Mouse (Mus musculus) forebrain, embryonic 11.5 days (tissue): ENCODE measurements around the gene Pvalb. TPM values are rescaled to one million over a fixed set of nuclear protein-coding genes. Genes with fewer than 3 reads are reported as not detected.

Source experiments
- ATAC-seq: fragments of 200-750 bp; cut with Nextera tagmentation; replicated peaks from 2 replicates; pipeline ENCODE4 v1.8.0; 2017; ENCODE audit warnings: moderate TSS enrichment; ENCODE audit not compliant: low FRiP score
- DNase-seq: peaks from one replicate; pipeline ENCODE4 v3.0.0-alpha.2; 2017; ENCODE audit warnings: low spot score
- H3K27ac ChIP-seq: fragments of 300-500 bp; sonication (generic); 2 replicates; pipeline ENCODE4 v1.5.1; 2014; ENCODE audit warnings: low read depth, low read length
- H3K27me3 ChIP-seq: fragments of 300-500 bp; sonication (generic); 2 replicates; pipeline ENCODE4 v1.6.1; 2014; ENCODE audit warnings: mild to moderate bottlenecking, low read length, mixed read lengths; ENCODE audit not compliant: control insufficient read depth, insufficient read depth
- H3K36me3 ChIP-seq: fragments of 300-500 bp; sonication (generic); 2 replicates; pipeline ENCODE4 v1.6.1; 2014; ENCODE audit warnings: mild to moderate bottlenecking, low read length, moderate library complexity, mixed read lengths; ENCODE audit not compliant: control insufficient read depth, insufficient read depth
- H3K4me1 ChIP-seq: fragments of 300-500 bp; sonication (generic); replicated peaks from 2 replicates; pipeline ENCODE4 v1.6.1; 2014; ENCODE audit warnings: low read length, mixed read lengths; ENCODE audit not compliant: control insufficient read depth, insufficient read depth
- H3K4me2 ChIP-seq: fragments of 300-500 bp; sonication (generic); 2 replicates; pipeline ENCODE4 v1.6.1; 2014; ENCODE audit warnings: low read depth, mild to moderate bottlenecking, low read length, moderate library complexity, mixed read lengths; ENCODE audit not compliant: severe bottlenecking
- H3K4me3 ChIP-seq: fragments of 300-500 bp; sonication (generic); 2 replicates; pipeline ENCODE4 v1.5.1; 2014; ENCODE audit warnings: low read depth, low read length
- H3K9ac ChIP-seq: fragments of 300-500 bp; sonication (generic); 2 replicates; pipeline ENCODE4 v1.6.1; 2014; ENCODE audit warnings: low read length
- H3K9me3 ChIP-seq: fragments of 300-500 bp; sonication (generic); 2 replicates; pipeline ENCODE4 v1.6.1; 2016; ENCODE audit warnings: low read length, mixed read lengths; ENCODE audit not compliant: control insufficient read depth
- WGBS: fragments of 180-500 bp; shearing (Covaris S2); extraction: QIAGEN DNeasy Blood & Tissue Kit; methylation state at CpG from one replicate; pipeline ENCODE4 v1.1.7; 2014; 5-methylcytosine and 5-hydroxymethylcytosine counted together
- polyA plus RNA-seq: library from polyadenylated mRNA; unstranded; fragments of >200 nt; fragmentation: Nextera tagmentation; extraction: Ambion mirVana; gene quantifications from 2 replicates; pipeline ENCODE4 v1.2.1, GENCODE M21; 2014

Pvalb gene
- polyA plus RNA-seq = not detected in 2 replicates

DNA sequence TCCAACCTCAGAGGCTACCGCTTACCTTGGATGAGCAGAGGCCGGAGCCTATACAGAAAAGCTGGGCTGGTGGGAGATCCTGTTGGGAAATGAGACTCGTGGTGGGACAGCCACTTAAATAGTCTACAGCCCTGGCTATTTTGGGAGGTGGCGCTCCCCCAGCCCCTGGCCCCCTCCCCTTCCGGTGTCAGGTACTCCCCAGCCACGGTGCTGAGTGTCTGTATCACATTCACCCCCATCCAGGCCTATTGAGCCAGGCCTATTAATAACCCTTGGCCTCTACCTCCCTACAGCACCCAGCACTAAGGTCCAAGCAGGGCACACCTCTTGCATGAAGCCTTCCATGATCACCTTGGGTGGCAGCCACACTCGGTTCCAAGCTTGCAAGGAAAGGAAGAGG is at the start of gene Pvalb:
Gene Pvalb, minus strand, starts transcription at position 89 of the 400 bp plus-strand sequence.
- Histone ChIP-seq H3K9me3 (no peaks in the 10 kb centered on the region; the same call in 1 of the 2 replicates), H3K9ac (no peak within 1 kb of the TSS), H3K4me1 (peaks cover 6% of the 10 kb centered on the region), H3K4me2 (no peak within 1 kb of the TSS), H3K27ac (no peak within 1 kb of the TSS), H3K36me3 (no peaks in the 10 kb centered on the region), H3K4me3 (no peak within 1 kb of the TSS), H3K27me3 (peaks cover 27% of the 10 kb centered on the region)
- DNase-seq (no peak), ATAC-seq (no peak)
- WGBS = 94% methylated on average over 7 of the region's 7 CpGs

DNA sequence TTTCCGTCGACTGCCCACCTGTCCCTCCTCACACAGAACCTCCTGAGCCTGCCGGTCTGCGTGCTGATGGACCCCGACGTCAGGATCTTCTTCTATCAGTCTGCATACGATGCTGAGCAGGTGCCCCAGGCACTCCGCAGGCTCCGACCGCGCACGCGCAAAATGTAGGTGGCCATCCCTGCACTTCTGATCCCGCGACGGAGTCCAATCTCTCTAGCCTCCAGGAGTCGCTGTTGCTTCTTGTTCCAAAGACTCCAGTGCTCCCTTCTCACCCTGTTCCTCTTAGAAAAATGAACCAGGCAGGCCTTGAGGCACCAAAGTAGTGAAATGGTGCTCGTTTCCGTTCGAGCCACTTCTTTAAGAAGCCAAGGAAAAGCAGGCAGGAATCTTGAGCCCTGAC is 48.6 kb upstream of the Pvalb start:
- H3K27ac ChIP-seq = no peak overlapping the region
- DNase-seq (peak; percentile 69), ATAC-seq (no peak)
- WGBS = 21% methylated on average over 20 of the region's 20 CpGs
- H3K4me2 ChIP-seq = no peak overlapping the region
- H3K36me3 ChIP-seq = no peaks in the 10 kb centered on the region
- H3K27me3 ChIP-seq = no peaks in the 10 kb centered on the region
- no peaks in the 10 kb centered on the region for H3K4me1 ChIP-seq
- no peak overlapping the region for H3K4me3 ChIP-seq
- H3K9ac ChIP-seq = no peak overlapping the region
- no peaks in the 10 kb centered on the region for H3K9me3 ChIP-seq

DNA sequence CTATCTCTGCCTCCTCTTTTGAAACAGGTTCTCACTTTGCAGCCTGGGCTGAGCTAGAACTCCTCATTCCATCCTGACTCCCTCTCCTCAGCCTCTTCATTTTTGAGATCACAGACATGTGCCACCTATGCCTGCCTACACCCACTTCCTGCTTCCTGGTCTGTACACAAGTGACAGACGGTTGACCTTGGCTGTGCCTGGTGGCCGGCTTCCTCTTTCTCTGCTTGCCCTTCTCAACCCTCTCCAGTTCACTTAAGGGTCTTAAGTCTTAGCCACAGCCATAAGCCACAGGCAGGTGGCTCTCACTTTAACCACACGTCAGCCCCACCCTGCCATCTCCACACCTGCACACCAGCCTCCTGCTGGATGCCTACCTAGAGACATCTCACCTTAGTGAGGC is 42.2 kb upstream of the Pvalb start:
- no peaks in the 10 kb centered on the region for H3K27me3 ChIP-seq
- H3K9me3 ChIP-seq = no peaks in the 10 kb centered on the region
- no peak for DNase-seq
- H3K27ac ChIP-seq = no peak overlapping the region
- 81% methylated on average over 3 of the region's 3 CpGs for WGBS
- H3K4me1 ChIP-seq = no peaks in the 10 kb centered on the region
- H3K4me2 ChIP-seq = no peak overlapping the region
- no peak overlapping the region for H3K9ac ChIP-seq
- no peaks in the 10 kb centered on the region for H3K36me3 ChIP-seq
- H3K4me3 ChIP-seq = no peak overlapping the region
- no peak for ATAC-seq

DNA sequence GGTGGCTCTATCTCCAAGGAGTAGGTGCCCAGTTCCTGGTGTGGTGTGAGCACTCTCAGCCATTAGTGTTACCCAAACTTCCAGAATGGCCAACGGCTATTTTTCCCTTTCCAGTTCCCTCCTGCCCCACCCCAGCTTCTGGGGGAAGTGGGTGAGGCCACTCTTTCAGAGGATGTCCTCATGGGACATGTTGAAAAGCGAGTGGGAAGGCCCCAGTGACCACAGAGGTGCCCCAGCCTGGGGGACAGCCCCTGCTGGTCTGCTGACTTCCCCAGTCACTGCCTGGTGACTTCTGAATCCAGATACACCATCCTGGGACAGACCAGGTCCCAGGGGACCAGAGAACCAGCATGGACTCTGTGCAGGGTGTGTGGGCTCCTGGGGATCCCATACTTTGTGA is 41.5 kb upstream of the Pvalb start:
- WGBS = 72% methylated on average over 2 of the region's 2 CpGs
- H3K9ac ChIP-seq = no peak overlapping the region

DNA sequence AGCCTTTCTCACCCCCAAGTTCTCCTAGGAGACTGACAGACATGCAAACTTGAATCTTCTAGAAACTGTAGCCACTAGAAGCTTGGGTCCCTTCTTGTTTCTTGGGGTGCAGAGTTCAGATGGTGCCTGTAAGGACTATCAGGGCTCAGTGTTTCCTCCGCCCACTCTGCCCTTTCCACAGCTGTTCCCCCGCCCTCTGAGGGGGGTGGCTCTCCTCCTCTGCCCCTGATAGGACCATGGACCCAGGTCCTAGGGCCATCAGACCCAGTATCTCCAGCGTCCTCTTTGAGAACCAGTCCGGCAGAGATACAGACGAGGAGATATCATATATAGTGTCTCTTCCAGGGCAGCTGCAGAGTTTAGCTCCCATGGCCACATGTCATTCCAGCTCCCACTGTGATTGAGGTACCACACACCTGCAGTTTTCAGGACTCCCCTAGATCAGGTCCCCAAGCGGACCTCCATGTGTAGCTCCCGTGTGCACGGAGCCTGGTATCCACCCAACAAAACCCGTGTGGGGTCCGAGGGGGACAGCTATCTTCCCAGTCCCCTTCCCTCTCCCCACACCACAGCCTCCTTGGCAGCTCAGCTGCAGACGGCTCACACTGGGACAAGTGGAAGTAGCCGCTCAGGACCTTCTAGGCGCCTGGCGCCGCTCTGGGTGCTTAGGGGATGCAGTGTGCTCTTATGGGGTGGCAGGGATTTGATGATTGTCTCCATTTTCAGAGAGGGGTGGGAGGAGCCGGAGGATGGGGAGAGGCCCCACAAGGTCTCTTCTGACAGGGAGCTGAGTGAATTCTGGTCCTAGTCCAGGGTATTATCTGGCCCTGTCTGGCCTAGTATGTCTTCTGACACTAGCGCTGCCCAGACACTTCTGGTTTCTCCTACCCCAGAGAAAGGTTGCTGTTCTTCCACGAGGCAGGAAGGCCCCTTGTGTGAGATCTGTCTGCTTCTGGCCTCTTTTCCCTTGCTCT is 40.2 kb upstream of the Pvalb start:
- DNase-seq = no peak
- no peak overlapping the region for H3K4me2 ChIP-seq
- no peaks in the 10 kb centered on the region for H3K27me3 ChIP-seq
- H3K9me3 ChIP-seq = no peaks in the 10 kb centered on the region
- 82% methylated on average over 18 of the region's 18 CpGs for WGBS
- no peak overlapping the region for H3K4me3 ChIP-seq
- H3K36me3 ChIP-seq = no peaks in the 10 kb centered on the region
- no peak for ATAC-seq
- no peaks in the 10 kb centered on the region for H3K4me1 ChIP-seq
- no peak overlapping the region for H3K9ac ChIP-seq
- H3K27ac ChIP-seq = no peak overlapping the region

More for the DNA sequence above, 41.5 kb upstream of the Pvalb start:
- ATAC-seq (no peak), DNase-seq (no peak)
- no peaks in the 10 kb centered on the region for H3K36me3 ChIP-seq
- H3K4me2 ChIP-seq = no peak overlapping the region
- no peaks in the 10 kb centered on the region for H3K27me3 ChIP-seq
- no peak overlapping the region for H3K4me3 ChIP-seq
- H3K4me1 ChIP-seq = no peaks in the 10 kb centered on the region
- H3K9me3 ChIP-seq = no peaks in the 10 kb centered on the region
- no peak overlapping the region for H3K27ac ChIP-seq

DNA sequence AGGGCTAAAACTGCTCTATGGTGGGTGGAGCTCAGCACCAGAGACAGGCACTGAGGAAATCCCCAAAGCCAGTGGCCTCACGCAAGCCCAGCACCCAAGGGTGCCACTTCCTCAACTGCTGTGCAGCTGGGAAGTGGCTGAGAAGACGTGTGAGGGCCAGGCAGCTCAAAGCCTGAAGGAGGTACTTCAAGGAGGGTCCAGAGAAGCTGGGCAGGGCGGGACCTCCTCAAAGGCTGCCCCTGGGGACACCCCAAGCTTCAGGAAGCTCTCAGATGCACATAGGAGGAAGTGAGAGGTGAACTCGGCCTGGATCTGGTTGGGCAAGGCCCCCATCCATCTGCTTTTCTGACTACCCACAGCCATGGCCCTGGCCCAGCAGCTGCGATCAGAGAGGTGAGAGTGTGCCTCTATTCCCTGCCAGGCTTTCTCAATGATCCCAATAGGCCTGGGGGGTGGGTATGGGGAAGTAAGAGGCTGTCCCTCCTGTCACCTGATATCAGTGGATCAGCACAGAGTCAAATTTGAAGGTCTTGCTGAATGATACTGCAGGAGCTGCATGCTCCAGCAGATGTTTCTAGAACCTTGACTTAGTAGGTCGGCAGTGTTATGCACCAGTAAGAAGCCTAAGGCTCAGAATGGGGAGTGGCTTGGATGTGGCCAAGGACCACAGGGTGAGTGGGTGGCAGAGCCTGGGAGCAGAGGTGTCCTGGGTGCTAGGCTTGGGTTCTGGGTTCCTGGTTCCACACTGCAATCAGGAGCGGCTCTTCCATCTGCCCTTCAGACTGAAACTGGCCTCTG is 38.7 kb upstream of the Pvalb start, which contains the start of gene Ncf4:
Gene Ncf4, plus strand, starts transcription at position 107 of the 798 bp plus-strand sequence.
- no peaks in the 10 kb centered on the region for H3K4me1 ChIP-seq
- WGBS = 73% methylated on average over 7 of the region's 7 CpGs
- H3K4me3 ChIP-seq = no peak within 1 kb of the TSS
- no peak for ATAC-seq
- H3K36me3 ChIP-seq = no peaks in the 10 kb centered on the region
- no peak within 1 kb of the TSS for H3K27ac ChIP-seq
- DNase-seq = no peak
- no peak within 1 kb of the TSS for H3K4me2 ChIP-seq
- no peaks in the 10 kb centered on the region for H3K27me3 ChIP-seq
- no peak within 1 kb of the TSS for H3K9ac ChIP-seq
- H3K9me3 ChIP-seq = no peaks in the 10 kb centered on the region

DNA sequence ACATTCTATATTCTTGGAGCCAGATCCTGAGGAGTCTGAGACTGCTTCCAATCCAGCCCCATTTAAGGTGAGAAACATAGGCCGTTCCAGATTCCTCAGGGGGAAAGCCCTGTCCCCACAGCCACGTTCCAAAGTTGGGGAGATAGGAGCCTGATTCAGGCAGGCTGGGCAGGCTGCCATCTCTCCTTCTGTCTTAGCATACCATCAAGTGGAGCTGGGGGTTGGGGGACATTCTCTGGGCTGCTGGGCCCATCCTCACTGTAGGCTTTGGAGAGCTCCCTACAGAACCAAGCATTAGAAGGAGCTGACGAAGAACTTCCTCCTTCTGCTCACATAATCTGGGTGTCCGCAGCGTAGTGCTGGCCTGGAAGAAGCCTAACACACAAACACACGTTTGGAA is 37.6 kb upstream of the Pvalb start:
- Histone ChIP-seq H3K27me3 (no peaks in the 10 kb centered on the region), H3K27ac (no peak overlapping the region), H3K36me3 (no peaks in the 10 kb centered on the region), H3K4me2 (no peak overlapping the region), H3K9me3 (no peaks in the 10 kb centered on the region), H3K9ac (no peak overlapping the region), H3K4me3 (no peak overlapping the region), H3K4me1 (no peaks in the 10 kb centered on the region)
- DNase-seq (no peak), ATAC-seq (no peak)
- whole genome bisulfite sequencing = 70% methylated on average over 6 of the region's 6 CpGs

DNA sequence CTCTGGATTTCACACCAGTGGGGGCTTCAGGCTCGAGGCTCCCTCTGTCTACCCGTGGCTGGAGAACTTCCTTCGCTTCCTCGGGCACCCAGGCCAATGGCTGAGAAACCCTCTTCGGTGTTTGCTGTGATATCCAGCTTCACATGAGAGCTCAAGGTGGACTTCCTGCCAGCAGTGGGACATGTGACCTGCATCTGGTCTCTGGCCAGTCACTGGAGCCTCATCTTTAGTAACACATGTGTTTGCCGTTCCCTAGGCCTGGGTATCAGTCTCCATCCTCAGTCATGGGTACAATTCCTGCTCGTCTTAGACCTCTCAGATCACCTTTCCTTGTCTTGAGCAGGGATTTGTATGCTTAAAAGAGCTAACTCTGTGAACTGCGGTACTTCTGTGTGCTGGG is 36.9 kb upstream of the Pvalb start:
- H3K9ac ChIP-seq = no peak overlapping the region
- DNase-seq = no peak
- H3K4me3 ChIP-seq = no peak overlapping the region
- H3K4me1 ChIP-seq = no peaks in the 10 kb centered on the region
- ATAC-seq = no peak
- H3K27me3 ChIP-seq = no peaks in the 10 kb centered on the region
- no peak overlapping the region for H3K4me2 ChIP-seq
- no peaks in the 10 kb centered on the region for H3K9me3 ChIP-seq
- no peaks in the 10 kb centered on the region for H3K36me3 ChIP-seq
- no peak overlapping the region for H3K27ac ChIP-seq
- WGBS = 83% methylated on average over 8 of the region's 8 CpGs
